Mouse (Mus musculus): Measurements from ENCODE around the gene Slc17a7. TPM values are rescaled to one million over a fixed set of nuclear protein-coding genes. Genes with fewer than 3 reads are reported as not detected.
"Not testable (repeated sequence)": the region's sequence is repeated elsewhere in the genome, so short reads cannot be mapped to it uniquely, and the experiment has no call there.

Slc17a7 gene
- polyA plus RNA-seq, 1 experiment from 2014 or later, result not detected

GRCm38 (mm10) chr7:45148534-45149098 lies 15.1 kb upstream of the Slc17a7 start:
- TF ChIP-seq EP300 (optimal IDR thresholded peaks at IDR 0.05), result no peak
- TF ChIP-seq CTCF (IDR thresholded peaks at IDR 0.05; ENCODE audit: low read depth), result no peak
- WGBS, result 39% methylated on average over 4 of the region's 4 CpGs
- Histone ChIP-seq H3K36me3 (ENCODE audit: control insufficient read depth, insufficient read depth, low read length) (peaks cover 6% of the 10 kb centered on the region), H3K9me3 (ENCODE audit: control insufficient read depth, low read length) (no peaks in the 10 kb centered on the region), H3K27me3 (ENCODE audit: control insufficient read depth, insufficient read depth, low read length) (no peaks in the 10 kb centered on the region), H3K4me2 (replicated peaks; ENCODE audit: low read depth) (no peak overlapping the region), H3K4me1 (replicated peaks; ENCODE audit: control insufficient read depth, insufficient read depth) (peaks cover 8% of the 10 kb centered on the region; the same call in 1 of the 2 replicates), H3K4me3 (ENCODE audit: low read depth, low read length) (no peak overlapping the region), H3K27ac (replicated peaks) (0 out of 2 replicates have a peak overlapping the region, but pooled peaks have one; percentile 30), H3K9ac (ENCODE audit: low read length) (0 out of 2 replicates have a peak overlapping the region, but pooled peaks have one; percentile 13)
- ATAC-seq (ENCODE audit: low FRiP score, low TSS enrichment) (no peak), DNase-seq (ENCODE audit: low spot score) (no peak)

DNA sequence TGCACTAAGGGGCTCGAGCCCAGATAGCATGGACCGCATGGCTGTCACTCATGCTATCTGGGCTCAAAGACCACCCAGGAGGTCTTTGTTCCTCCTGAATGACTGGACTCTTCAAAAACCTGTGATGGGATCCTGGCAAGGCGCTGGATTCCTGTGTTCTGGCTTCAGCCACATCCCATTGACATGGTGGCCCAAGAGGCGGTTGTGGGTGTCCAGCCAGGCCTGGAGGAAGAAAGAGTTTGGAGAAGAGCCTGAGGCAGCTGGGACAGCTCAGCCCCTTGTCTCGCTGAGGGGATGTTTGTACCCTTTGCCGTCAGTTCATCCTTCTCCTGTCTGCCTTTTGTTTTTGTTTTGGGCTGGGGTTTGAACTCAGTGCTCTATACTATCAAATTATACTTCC lies 14.2 kb upstream of the Slc17a7 start:
- no peak overlapping the region for H3K9ac ChIP-seq (ENCODE audit: low read length)
- H3K36me3 ChIP-seq (ENCODE audit: control insufficient read depth, insufficient read depth, low read length), result peaks cover 6% of the 10 kb centered on the region
- no peak overlapping the region for H3K4me2 ChIP-seq (replicated peaks; ENCODE audit: low read depth)
- WGBS, result 71% methylated on average over 6 of the region's 6 CpGs
- H3K4me3 ChIP-seq (ENCODE audit: low read depth, low read length), result no peak overlapping the region
- H3K27me3 ChIP-seq (ENCODE audit: control insufficient read depth, insufficient read depth, low read length), result no peaks in the 10 kb centered on the region
- TF ChIP-seq CTCF (IDR thresholded peaks at IDR 0.05; ENCODE audit: low read depth) (no peak), EP300 (optimal IDR thresholded peaks at IDR 0.05) (no peak)
- ATAC-seq (ENCODE audit: low FRiP score, low TSS enrichment), result no peak
- DNase-seq (ENCODE audit: low spot score), result no peak
- peak overlapping the region; percentile 85 for H3K27ac ChIP-seq (replicated peaks)
- H3K4me1 ChIP-seq (replicated peaks; ENCODE audit: control insufficient read depth, insufficient read depth), result peaks cover 8% of the 10 kb centered on the region; the same call in 1 of the 2 replicates
- H3K9me3 ChIP-seq (ENCODE audit: control insufficient read depth, low read length), result no peaks in the 10 kb centered on the region

GRCm38 (mm10) chr7:45150321-45150720 lies 13.4 kb upstream of the Slc17a7 start:
- ATAC-seq (ENCODE audit: low FRiP score, low TSS enrichment), result no peak
- TF ChIP-seq EP300 (optimal IDR thresholded peaks at IDR 0.05) (no peak), CTCF (IDR thresholded peaks at IDR 0.05; ENCODE audit: low read depth) (no peak)
- Histone ChIP-seq H3K27me3 (ENCODE audit: control insufficient read depth, insufficient read depth, low read length) (no peaks in the 10 kb centered on the region), H3K9me3 (ENCODE audit: control insufficient read depth, low read length) (no peaks in the 10 kb centered on the region), H3K9ac (ENCODE audit: low read length) (no peak overlapping the region), H3K27ac (replicated peaks) (peak overlapping the region; percentile 85), H3K4me3 (ENCODE audit: low read depth, low read length) (no peak overlapping the region), H3K36me3 (ENCODE audit: control insufficient read depth, insufficient read depth, low read length) (0 out of 2 replicates have a peak, but pooled peaks cover 2% of the 10 kb centered on the region), H3K4me2 (replicated peaks; ENCODE audit: low read depth) (no peak overlapping the region), H3K4me1 (replicated peaks; ENCODE audit: control insufficient read depth, insufficient read depth) (peaks cover 8% of the 10 kb centered on the region; the same call in 1 of the 2 replicates)
- 65% methylated on average over 4 of the region's 4 CpGs for WGBS
- DNase-seq (ENCODE audit: low spot score), result no peak

DNA sequence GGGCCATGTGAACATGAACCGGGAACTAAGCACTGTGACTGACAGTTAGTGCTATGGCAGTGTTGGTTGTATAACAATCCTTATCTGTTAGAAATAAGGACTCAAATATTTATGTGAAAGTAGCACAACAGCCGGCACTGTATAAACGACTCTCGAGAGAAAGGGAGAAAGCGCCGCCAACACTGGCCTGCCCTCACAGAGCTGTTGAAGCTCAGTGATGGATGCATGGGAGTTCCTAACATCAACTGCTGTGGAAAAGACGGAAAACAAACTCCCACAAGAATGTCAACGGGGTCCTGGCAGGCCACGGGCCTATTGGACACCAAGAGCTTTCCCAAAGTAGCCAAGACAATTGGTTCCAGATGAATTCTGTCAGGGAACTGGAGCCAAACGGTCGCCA lies 12.4 kb upstream of the Slc17a7 start:
- Histone ChIP-seq H3K4me2 (replicated peaks; ENCODE audit: low read depth) (peak overlapping the region; percentile 5; the same call in 1 of the 2 replicates), H3K27me3 (ENCODE audit: control insufficient read depth, insufficient read depth, low read length) (no peaks in the 10 kb centered on the region), H3K9ac (ENCODE audit: low read length) (no peak overlapping the region), H3K36me3 (ENCODE audit: control insufficient read depth, insufficient read depth, low read length) (0 out of 2 replicates have a peak, but pooled peaks cover 2% of the 10 kb centered on the region), H3K4me3 (ENCODE audit: low read depth, low read length) (no peak overlapping the region), H3K9me3 (ENCODE audit: control insufficient read depth, low read length) (no peaks in the 10 kb centered on the region), H3K27ac (replicated peaks) (peak overlapping the region; percentile 85), H3K4me1 (replicated peaks; ENCODE audit: control insufficient read depth, insufficient read depth) (peaks cover 8% of the 10 kb centered on the region; the same call in 1 of the 2 replicates)
- whole genome bisulfite sequencing, result 18% methylated on average over 11 of the region's 11 CpGs
- peak; percentile 55 for DNase-seq (ENCODE audit: low spot score)
- TF ChIP-seq EP300 (optimal IDR thresholded peaks at IDR 0.05) (no peak), CTCF (IDR thresholded peaks at IDR 0.05; ENCODE audit: low read depth) (no peak)
- peak; percentile 7; the same call in 1 of the 2 replicates for ATAC-seq (ENCODE audit: low FRiP score, low TSS enrichment)

GRCm38 (mm10) chr7:45153052-45153451 lies 10.7 kb upstream of the Slc17a7 start:
- not testable (repeated sequence) for H3K9ac ChIP-seq (ENCODE audit: low read length); H3K27me3 ChIP-seq (ENCODE audit: control insufficient read depth, insufficient read depth, low read length); H3K4me3 ChIP-seq (ENCODE audit: low read depth, low read length); ATAC-seq (ENCODE audit: low FRiP score, low TSS enrichment); H3K27ac ChIP-seq (replicated peaks); H3K4me1 ChIP-seq (replicated peaks; ENCODE audit: control insufficient read depth, insufficient read depth); H3K9me3 ChIP-seq (ENCODE audit: control insufficient read depth, low read length); DNase-seq (ENCODE audit: low spot score); H3K4me2 ChIP-seq (replicated peaks; ENCODE audit: low read depth); H3K36me3 ChIP-seq (ENCODE audit: control insufficient read depth, insufficient read depth, low read length)
- 85% methylated on average over 2 of the region's 2 CpGs for WGBS

GRCm38 (mm10) chr7:45153586-45153985 lies 10.2 kb upstream of the Slc17a7 start:
- WGBS, result 2% methylated on average over 5 of the region's 5 CpGs
- ATAC-seq (ENCODE audit: low FRiP score, low TSS enrichment) (no peak), DNase-seq (ENCODE audit: low spot score) (no peak)
- Histone ChIP-seq H3K9me3 (ENCODE audit: control insufficient read depth, low read length) (no peaks in the 10 kb centered on the region), H3K4me3 (ENCODE audit: low read depth, low read length) (peak overlapping the region; percentile 66), H3K4me2 (replicated peaks; ENCODE audit: low read depth) (peak overlapping the region; percentile 68), H3K27ac (replicated peaks) (peak overlapping the region; percentile 96), H3K9ac (ENCODE audit: low read length) (peak overlapping the region; percentile 88), H3K4me1 (replicated peaks; ENCODE audit: control insufficient read depth, insufficient read depth) (peaks cover 6% of the 10 kb centered on the region; the same call in 1 of the 2 replicates), H3K27me3 (ENCODE audit: control insufficient read depth, insufficient read depth, low read length) (no peaks in the 10 kb centered on the region), H3K36me3 (ENCODE audit: control insufficient read depth, insufficient read depth, low read length) (no peaks in the 10 kb centered on the region)
- no peak for TF ChIP-seq CTCF (IDR thresholded peaks at IDR 0.05; ENCODE audit: low read depth)
- TF ChIP-seq EP300 (optimal IDR thresholded peaks at IDR 0.05), result no peak

Measured in stomach, postnatal 0 days (tissue).